ENCODE assay signal across 8 mouse cellular contexts in the genomic region with DNA sequence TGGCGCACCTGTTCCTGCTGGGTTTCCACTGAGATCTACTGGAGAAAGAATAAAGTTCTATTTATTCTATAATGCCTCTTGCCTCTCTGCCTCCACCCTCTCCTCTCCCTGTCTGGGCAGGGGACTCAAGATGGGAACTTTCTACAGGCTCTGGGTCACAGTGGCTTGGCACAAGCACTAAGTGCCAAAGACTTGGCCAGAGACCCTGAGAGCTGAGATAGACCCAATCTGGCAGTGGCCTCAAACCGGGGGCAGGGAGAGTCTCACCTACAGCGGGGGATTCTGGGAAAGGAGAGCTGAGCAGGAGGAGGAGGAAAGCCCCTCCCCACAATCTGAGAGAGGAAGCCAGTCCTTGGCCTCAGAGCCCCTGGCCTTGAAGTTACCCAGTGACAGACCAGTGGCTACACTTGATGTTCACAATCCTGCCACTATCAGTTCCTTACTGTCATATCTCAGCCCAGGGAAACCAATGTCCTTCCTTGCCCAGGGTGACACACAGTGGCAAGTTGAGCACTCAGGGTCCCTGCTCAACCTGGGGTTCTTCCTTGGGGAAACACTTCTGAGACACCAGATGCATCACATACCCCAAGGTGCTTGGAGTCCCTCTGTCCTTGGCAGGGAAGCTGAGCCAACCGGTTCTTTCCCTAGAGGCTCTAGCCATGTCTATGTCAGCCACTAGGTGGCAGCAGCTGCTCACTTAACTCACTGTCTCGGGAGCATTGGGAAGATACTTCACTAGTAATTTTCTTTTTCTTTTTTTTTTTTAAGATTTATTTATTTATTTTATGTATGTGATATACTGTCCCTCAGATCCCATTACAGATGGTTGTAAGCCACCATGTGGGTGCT. TPM values are rescaled to one million over a fixed set of nuclear protein-coding genes. Genes with fewer than 3 reads are reported as not detected.
DNase-seq lines count a peak whose midpoint lies in the region; ATAC-seq and TF ChIP-seq lines count a peak whose summit lies in the region.

No protein-coding gene starts in this region.

- 55% methylated on average over 5 of the region's 5 CpGs for WGBS in kidney, postnatal 0 days

- intact Hi-C loops in gastrocnemius, postnatal 36 days (cut with DNase I) = loop anchor here (5.0 kb wide), 3 partner anchors 62 to 152 kb away; no protein-coding TSS in a partner anchor

- peak; percentile 67 for ATAC-seq in erythroblast, adult 5-6 weeks (replicated peaks; ENCODE audit: low FRiP score, poor library complexity, severe bottlenecking)
- no peak for ATAC-seq in kidney, postnatal 0 days (replicated peaks; ENCODE audit: low FRiP score, low read depth)

- H3K4me1 ChIP-seq in kidney, postnatal 0 days (replicated peaks; ENCODE audit: insufficient read depth, low read length) = peaks cover 4% of the 10 kb centered on the region

- H3K9me3 ChIP-seq in kidney, postnatal 0 days (replicated peaks; ENCODE audit: low read length) = no peaks in the 10 kb centered on the region

- DNase-seq in gastrocnemius, adult 18-20 months (ENCODE audit: low spot score) = peak; percentile 77
- no peak for DNase-seq in gastrocnemius, postnatal 36 days
- DNase-seq in A20 (ENCODE audit: low read depth, low spot score) = peak; percentile 68
- DNase-seq in adrenal gland, postnatal 36 days = peak; percentile 85 to 87
- DNase-seq in kidney, postnatal 0 days (ENCODE audit: low spot score) = peak; percentile 84
- peak; percentile 86 for DNase-seq in lung, postnatal 10 days
- peak; percentile 62 for DNase-seq in skeletal muscle tissue, adult 2 months (ENCODE audit: low read depth, low spot score)

- no peak overlapping the region for H3K9ac ChIP-seq in kidney, postnatal 0 days (ENCODE audit: low read depth, low read length)

- peak; percentile 81 for TF ChIP-seq CTCF in kidney, postnatal 0 days (IDR thresholded peaks at IDR 0.05; ENCODE audit: low read depth)

- H3K27me3 ChIP-seq in kidney, postnatal 0 days (ENCODE audit: insufficient read depth, low read length) = no peaks in the 10 kb centered on the region

- no peak overlapping the region for H3K4me2 ChIP-seq in kidney, postnatal 0 days (ENCODE audit: low read length)

- no peak overlapping the region for H3K27ac ChIP-seq in kidney, postnatal 0 days

- peaks cover 35% of the 10 kb centered on the region for H3K36me3 ChIP-seq in kidney, postnatal 0 days (ENCODE audit: insufficient read depth, low read length)

- no peak overlapping the region for H3K4me3 ChIP-seq in kidney, postnatal 0 days (replicated peaks; ENCODE audit: low read depth, low read length)

RNA-seq across cellular contexts. Expression of a gene that starts 7.7 kb away (rescaled TPM):
- not detected for total RNA-seq in gastrocnemius, adult 18-20 months (2021)
- total RNA-seq in gastrocnemius, postnatal 36 days (2021) = not detected
- not detected for total RNA-seq in adrenal gland, postnatal 36 days (2021)
- not detected in 2 replicates for total RNA-seq in erythroblast, adult 5-6 weeks (2015; ENCODE audit: low replicate concordance)
- total RNA-seq in erythroblast, adult 5-6 weeks (2017; ENCODE audit: low replicate concordance) = not detected in 2 replicates
- polyA plus RNA-seq in kidney, postnatal 0 days (2015; fragmentation: Nextera tagmentation; extraction: Ambion mirVana) = 1.1 and 1.6 TPM in 2 replicates

RNA-seq across cellular contexts. Expression of a gene that starts 47.5 kb away (rescaled TPM):
- 10 to 100 TPM; 12.9 to 13.2 TPM for total RNA-seq in gastrocnemius, adult 18-20 months (2021)
- total RNA-seq in gastrocnemius, postnatal 36 days (2021) = 10 to 100 TPM in 1 of 2 experiments, 1 to 10 TPM in 1; 8.7 to 13.2 TPM
- total RNA-seq in adrenal gland, postnatal 36 days (2021) = 10 to 100 TPM; 20.0 to 24.5 TPM
- total RNA-seq in erythroblast, adult 5-6 weeks (2015; ENCODE audit: low replicate concordance) = 13.1 and 13.2 TPM in 2 replicates
- 2.8 TPM in 2 replicates for total RNA-seq in erythroblast, adult 5-6 weeks (2017; ENCODE audit: low replicate concordance)
- polyA plus RNA-seq in kidney, postnatal 0 days (2015; fragmentation: Nextera tagmentation; extraction: Ambion mirVana) = 25.7 and 26.3 TPM in 2 replicates

RNA-seq across cellular contexts. Expression of a gene that starts 48.9 kb away (rescaled TPM):
- total RNA-seq in gastrocnemius, adult 18-20 months (2021) = under 1 TPM; 0.09 to 0.21 TPM
- 1 to 10 TPM; 2.9 to 4.5 TPM for total RNA-seq in gastrocnemius, postnatal 36 days (2021)
- total RNA-seq in adrenal gland, postnatal 36 days (2021) = 10 to 100 TPM; 15.4 to 20.5 TPM
- 132 and 152 TPM in 2 replicates for total RNA-seq in erythroblast, adult 5-6 weeks (2015; ENCODE audit: low replicate concordance)
- total RNA-seq in erythroblast, adult 5-6 weeks (2017; ENCODE audit: low replicate concordance) = 334 and 394 TPM in 2 replicates
- polyA plus RNA-seq in kidney, postnatal 0 days (2015; fragmentation: Nextera tagmentation; extraction: Ambion mirVana) = 70.5 and 85.9 TPM in 2 replicates

Comparison
In these comparisons a context has a peak if more than half of its experiments do, and no peak if none do; other contexts are left out.
1. DNase-seq: peak in gastrocnemius, adult 18-20 months (single experiment), A20 (single experiment), adrenal gland, postnatal 36 days (2 of 2), kidney, postnatal 0 days (single experiment), lung, postnatal 10 days (single experiment) and skeletal muscle tissue, adult 2 months (single experiment); none in gastrocnemius, postnatal 36 days (0 of 2).
2. RNA of a gene that starts 48.9 kb away (total RNA-seq): 132 to 394 TPM in erythroblast, adult 5-6 weeks; 15.4 to 20.5 TPM in adrenal gland, postnatal 36 days, 2.9 to 4.5 TPM in gastrocnemius, postnatal 36 days and 0.09 to 0.21 TPM in gastrocnemius, adult 18-20 months; every median in the first group is over 4 times any median in the second.